Mouse (Mus musculus) embryonic fibroblast, embryonic 13.5 days (primary cell): ENCODE measurements around the gene Eif3a.

ENCODE experiments used
- CTCF ChIP-seq: IDR thresholded peaks from 2 replicates; pipeline ENCODE4 v1.5.1; 2011; ENCODE audit warnings: mild to moderate bottlenecking, control low read depth, low read length, moderate library complexity, borderline replicate concordance; ENCODE audit not compliant: insufficient read depth
- POLR2A ChIP-seq: IDR thresholded peaks from 2 replicates; pipeline ENCODE4 v1.6.1; 2011; ENCODE audit warnings: low read depth, mild to moderate bottlenecking, control low read depth, low read length, moderate library complexity

DNA sequence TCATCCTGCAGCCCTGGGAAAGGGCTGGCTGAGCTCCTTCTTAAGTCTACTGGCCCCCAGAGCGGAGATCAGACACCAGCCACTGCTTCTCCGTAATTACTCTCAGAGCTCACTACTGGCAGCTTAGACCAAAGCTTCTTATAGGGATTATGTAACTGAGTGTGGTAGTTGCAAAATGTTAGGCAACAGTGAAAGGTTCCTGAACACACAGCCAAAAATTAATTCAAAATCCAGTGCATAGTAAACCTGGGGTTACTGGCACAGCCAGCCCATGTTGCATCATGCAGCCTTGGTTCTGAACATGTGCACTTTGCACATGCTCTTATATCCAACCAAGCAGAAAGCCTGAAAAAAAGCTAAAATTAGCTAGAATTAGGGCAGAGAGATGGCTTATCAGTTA, 4.8 kb upstream of the Eif3a start:
- no peak for TF ChIP-seq POLR2A
- no peak for TF ChIP-seq CTCF
